Mouse (Mus musculus) heart, adult 2 months (tissue): ENCODE data around the gene Noxa1.

ENCODE experiments used
- CTCF ChIP-seq: fragments of 200-600 bp; IDR thresholded peaks from 2 replicates; pipeline ENCODE4 v1.8.1; 2022; ENCODE audit warnings: antibody characterized with exemption, mild to moderate bottlenecking, moderate library complexity
- EP300 ChIP-seq: fragments of 200-500 bp; IDR thresholded peaks from 2 replicates; pipeline ENCODE4 v1.6.1; 2011; ENCODE audit warnings: low read depth, low read length, control low read depth; ENCODE audit not compliant: insufficient read depth
- POLR2A ChIP-seq: fragments of 200-500 bp; IDR thresholded peaks from 2 replicates; pipeline ENCODE4 v1.6.1; 2011; ENCODE audit warnings: mild to moderate bottlenecking, low read depth, low read length, control low read depth; ENCODE audit not compliant: insufficient read depth

GRCm38 (mm10) chr2:25065537-25065936, 29.4 kb downstream of the Noxa1 start:
- TF ChIP-seq CTCF (no peak), POLR2A (no peak), EP300 (no peak)
